13 mouse cellular contexts compared by ENCODE assay signal in the genomic region with DNA sequence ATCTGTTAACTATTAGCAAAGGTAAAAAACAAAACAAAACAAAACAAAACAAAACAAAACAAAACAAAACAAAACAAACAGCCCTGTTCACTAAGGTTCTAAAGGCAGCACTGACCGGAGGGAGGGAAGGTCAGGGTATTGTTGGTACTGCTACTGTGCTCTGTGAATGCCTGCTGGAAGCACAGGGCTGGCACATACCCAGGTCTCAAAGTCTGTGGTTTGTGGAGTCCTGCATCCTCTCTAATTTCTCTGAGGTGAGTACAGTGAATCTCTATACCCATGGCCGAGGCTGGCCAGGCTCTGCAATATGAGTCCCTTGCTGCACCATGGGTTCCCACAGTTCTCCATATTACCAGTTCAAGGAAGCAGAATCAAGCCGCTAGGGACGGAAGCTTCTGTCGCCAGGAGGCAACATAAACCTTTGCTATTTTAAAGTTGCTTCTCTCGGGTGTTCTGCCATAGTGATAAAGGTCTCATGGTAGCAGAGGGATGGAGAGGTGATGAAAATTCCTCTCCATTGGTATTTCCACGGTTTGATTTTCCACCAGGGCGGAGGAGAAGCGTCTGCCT. TPM values are rescaled to one million over a fixed set of nuclear protein-coding genes. Genes with fewer than 3 reads are reported as not detected.
DNase-seq lines count a peak whose midpoint lies in the region; ATAC-seq and TF ChIP-seq lines count a peak whose summit lies in the region.
"Had no signal": no experiment of that assay in that cellular context is flagged by ENCODE, and none has a peak within 500 bp of the region (broad histone marks: within the 10 kb centered on the region; RNA-seq: fewer than 3 reads in every experiment).

No protein-coding gene starts in this region.

- H3K4me3 ChIP-seq in forebrain, embryonic 16.5 days (replicated peaks; ENCODE audit: low read length), result no peak overlapping the region
- no peak overlapping the region for H3K4me3 ChIP-seq in forebrain, embryonic 15.5 days
- H3K4me3 ChIP-seq in kidney, embryonic 14.5 days (ENCODE audit: low read length), result no peak overlapping the region
- H3K4me3 ChIP-seq in heart, embryonic 16.5 days (ENCODE audit: low read length), result no peak overlapping the region
- no peak overlapping the region for H3K4me3 ChIP-seq in kidney, postnatal 0 days (replicated peaks; ENCODE audit: low read depth, low read length)
- H3K4me3 ChIP-seq: forebrain, embryonic 13.5 days; limb, embryonic 13.5 days; midbrain, embryonic 13.5 days had no signal

- H3K4me1 ChIP-seq in forebrain, embryonic 16.5 days (replicated peaks; ENCODE audit: control insufficient read depth, insufficient read depth, low read length), result peaks cover 11% of the 10 kb centered on the region
- H3K4me1 ChIP-seq in forebrain, embryonic 15.5 days, result peaks cover 16% of the 10 kb centered on the region
- peaks cover 8% of the 10 kb centered on the region; the same call in 1 of the 2 replicates for H3K4me1 ChIP-seq in kidney, embryonic 14.5 days (ENCODE audit: control insufficient read depth, insufficient read depth, low read length)
- peaks cover 19% of the 10 kb centered on the region for H3K4me1 ChIP-seq in heart, embryonic 16.5 days (ENCODE audit: control insufficient read depth, insufficient read depth, low read length)
- no peaks in the 10 kb centered on the region for H3K4me1 ChIP-seq in kidney, postnatal 0 days (replicated peaks; ENCODE audit: insufficient read depth, low read length)

- no peaks in the 10 kb centered on the region for H3K36me3 ChIP-seq in forebrain, embryonic 16.5 days (ENCODE audit: control insufficient read depth, insufficient read depth)
- H3K36me3 ChIP-seq in forebrain, embryonic 15.5 days, result no peaks in the 10 kb centered on the region
- H3K36me3 ChIP-seq in kidney, embryonic 14.5 days (ENCODE audit: control insufficient read depth, insufficient read depth, low read length), result no peaks in the 10 kb centered on the region
- H3K36me3 ChIP-seq in heart, embryonic 16.5 days (ENCODE audit: control insufficient read depth, insufficient read depth), result no peaks in the 10 kb centered on the region
- H3K36me3 ChIP-seq in kidney, postnatal 0 days (ENCODE audit: insufficient read depth, low read length), result no peaks in the 10 kb centered on the region
- H3K36me3 ChIP-seq: limb, embryonic 13.5 days; midbrain, embryonic 13.5 days had no signal

- no peak overlapping the region for H3K27ac ChIP-seq in forebrain, embryonic 16.5 days (ENCODE audit: low read length)
- no peak overlapping the region for H3K27ac ChIP-seq in forebrain, embryonic 15.5 days (replicated peaks)
- H3K27ac ChIP-seq in kidney, embryonic 14.5 days (ENCODE audit: low read depth, low read length), result no peak overlapping the region
- peak overlapping the region; percentile 39; the same call in 1 of the 2 replicates for H3K27ac ChIP-seq in heart, embryonic 16.5 days (ENCODE audit: low read length)
- no peak overlapping the region for H3K27ac ChIP-seq in kidney, postnatal 0 days
- H3K27ac ChIP-seq: hindbrain, embryonic 14.5 days; limb, embryonic 13.5 days; midbrain, embryonic 13.5 days had no signal

- H3K4me2 ChIP-seq in forebrain, embryonic 16.5 days (ENCODE audit: low read length), result no peak overlapping the region
- H3K4me2 ChIP-seq in forebrain, embryonic 15.5 days (replicated peaks), result no peak overlapping the region
- no peak overlapping the region for H3K4me2 ChIP-seq in kidney, embryonic 14.5 days (replicated peaks; ENCODE audit: low read depth, low read length)
- peak overlapping the region; percentile 43 for H3K4me2 ChIP-seq in heart, embryonic 16.5 days (ENCODE audit: low read depth, low read length)
- no peak overlapping the region for H3K4me2 ChIP-seq in kidney, postnatal 0 days (ENCODE audit: low read length)
- H3K4me2 ChIP-seq: forebrain, embryonic 13.5 days; hindbrain, embryonic 14.5 days; limb, embryonic 13.5 days; midbrain, embryonic 13.5 days had no signal

- ATAC-seq in forebrain, embryonic 16.5 days, result peak; percentile 9; the same call in 1 of the 2 replicates
- ATAC-seq in forebrain, embryonic 15.5 days (replicated peaks), result no peak
- ATAC-seq in kidney, embryonic 14.5 days (ENCODE audit: low FRiP score, low TSS enrichment), result no peak
- ATAC-seq in heart, embryonic 16.5 days (replicated peaks; ENCODE audit: extremely low read depth, insufficient read depth, low FRiP score), result no peak
- ATAC-seq in kidney, postnatal 0 days (replicated peaks; ENCODE audit: low FRiP score, low read depth), result peak; percentile 43; the same call in 1 of the 2 replicates
- ATAC-seq: midbrain, embryonic 13.5 days had no signal

- no peaks in the 10 kb centered on the region for H3K27me3 ChIP-seq in forebrain, embryonic 16.5 days (replicated peaks; ENCODE audit: control insufficient read depth, insufficient read depth, low read length)
- no peaks in the 10 kb centered on the region for H3K27me3 ChIP-seq in forebrain, embryonic 15.5 days
- H3K27me3 ChIP-seq in kidney, embryonic 14.5 days (ENCODE audit: control insufficient read depth, insufficient read depth, low read length), result no peaks in the 10 kb centered on the region
- no peaks in the 10 kb centered on the region for H3K27me3 ChIP-seq in heart, embryonic 16.5 days (ENCODE audit: control insufficient read depth, insufficient read depth, low read length)
- no peaks in the 10 kb centered on the region for H3K27me3 ChIP-seq in kidney, postnatal 0 days (ENCODE audit: insufficient read depth, low read length)
- H3K27me3 ChIP-seq: forebrain, embryonic 13.5 days; limb, embryonic 13.5 days; midbrain, embryonic 13.5 days had no signal

- TF ChIP-seq CTCF in kidney, postnatal 0 days (IDR thresholded peaks at IDR 0.05; ENCODE audit: low read depth), result no peak

- peak; percentile 59 for DNase-seq in kidney, adult 11 months
- DNase-seq in kidney, postnatal 0 days (ENCODE audit: low spot score), result no peak
- DNase-seq in urinary bladder, postnatal 25 days (ENCODE audit: low spot score), result no peak
- no peak for DNase-seq in spleen, postnatal 36 days (ENCODE audit: low spot score in 2 of 2)
- DNase-seq: layer of hippocampus, adult 9-11 months had no signal

- H3K9ac ChIP-seq in forebrain, embryonic 16.5 days (replicated peaks; ENCODE audit: low read depth, low read length), result no peak overlapping the region
- H3K9ac ChIP-seq in forebrain, embryonic 15.5 days (replicated peaks), result no peak overlapping the region
- no peak overlapping the region for H3K9ac ChIP-seq in kidney, embryonic 14.5 days (ENCODE audit: low read depth, low read length)
- no peak overlapping the region for H3K9ac ChIP-seq in heart, embryonic 16.5 days (ENCODE audit: low read length)
- no peak overlapping the region for H3K9ac ChIP-seq in kidney, postnatal 0 days (ENCODE audit: low read depth, low read length)
- H3K9ac ChIP-seq: forebrain, embryonic 13.5 days; hindbrain, embryonic 14.5 days; limb, embryonic 13.5 days; midbrain, embryonic 13.5 days had no signal

- H3K9me3 ChIP-seq in forebrain, embryonic 16.5 days (ENCODE audit: control insufficient read depth, low read length), result no peaks in the 10 kb centered on the region
- no peaks in the 10 kb centered on the region for H3K9me3 ChIP-seq in forebrain, embryonic 15.5 days
- H3K9me3 ChIP-seq in kidney, embryonic 14.5 days (ENCODE audit: control insufficient read depth, low read length), result no peaks in the 10 kb centered on the region
- H3K9me3 ChIP-seq in heart, embryonic 16.5 days (replicated peaks; ENCODE audit: control insufficient read depth, low read length), result no peaks in the 10 kb centered on the region
- H3K9me3 ChIP-seq in kidney, postnatal 0 days (replicated peaks; ENCODE audit: low read length), result no peaks in the 10 kb centered on the region
- H3K9me3 ChIP-seq: forebrain, embryonic 13.5 days; limb, embryonic 13.5 days; midbrain, embryonic 13.5 days had no signal

- 87% methylated on average over 9 of the region's 9 CpGs for WGBS in forebrain, embryonic 16.5 days
- WGBS in forebrain, embryonic 15.5 days, result 84% methylated on average over 9 of the region's 9 CpGs
- WGBS in kidney, embryonic 14.5 days, result 39% methylated on average over 9 of the region's 9 CpGs
- 44% methylated on average over 9 of the region's 9 CpGs for WGBS in heart, embryonic 16.5 days
- 42% methylated on average over 9 of the region's 9 CpGs for WGBS in kidney, postnatal 0 days

RNA-seq across cellular contexts. Expression of a gene that starts 20.5 kb away (rescaled TPM):
- 1.3 and 2.0 TPM in 2 replicates for polyA plus RNA-seq in forebrain, embryonic 16.5 days (2015; fragmentation: Nextera tagmentation; extraction: Ambion mirVana)
- polyA plus RNA-seq in forebrain, embryonic 15.5 days (2015; fragmentation: Nextera tagmentation; extraction: Ambion mirVana), result 0.87 and 1.4 TPM in 2 replicates
- 2.8 and 3.3 TPM in 2 replicates for polyA plus RNA-seq in kidney, embryonic 14.5 days (2014; fragmentation: Nextera tagmentation; extraction: Ambion mirVana)
- 3.9 TPM in 2 replicates for polyA plus RNA-seq in heart, embryonic 16.5 days (2015; fragmentation: Nextera tagmentation; extraction: Ambion mirVana)
- 17.5 and 21.5 TPM in 2 replicates for polyA plus RNA-seq in kidney, postnatal 0 days (2015; fragmentation: Nextera tagmentation; extraction: Ambion mirVana)

Comparison
In these comparisons a context has a peak if more than half of its experiments do, and no peak if none do; other contexts are left out.
1. ATAC-seq: peak in forebrain, embryonic 16.5 days (single experiment) and kidney, postnatal 0 days (single experiment); none in forebrain, embryonic 15.5 days (single experiment), kidney, embryonic 14.5 days (single experiment) and heart, embryonic 16.5 days (single experiment).